Mouse (Mus musculus) forebrain, embryonic 13.5 days (tissue): ENCODE measurements around the gene Golga4. TPM values are rescaled to one million over a fixed set of nuclear protein-coding genes. Genes with fewer than 3 reads are reported as not detected.

ENCODE experiments used
- ATAC-seq: fragments of 200-750 bp; cut with Nextera tagmentation; 2 replicates; pipeline ENCODE4 v1.8.0; 2017
- H3K27ac ChIP-seq: fragments of 300-500 bp; sonication (generic); 2 replicates; pipeline ENCODE4 v1.5.1; 2015; ENCODE audit warnings: inconsistent platforms, mild to moderate bottlenecking, moderate library complexity
- H3K27me3 ChIP-seq: fragments of 300-500 bp; sonication (generic); 2 replicates; pipeline ENCODE4 v1.6.1; 2015; ENCODE audit warnings: mild to moderate bottlenecking, inconsistent platforms
- H3K36me3 ChIP-seq: fragments of 300-500 bp; sonication (generic); 2 replicates; pipeline ENCODE4 v1.6.1; 2015; ENCODE audit warnings: mild to moderate bottlenecking, inconsistent platforms; ENCODE audit not compliant: poor library complexity, severe bottlenecking
- H3K4me1 ChIP-seq: fragments of 300-500 bp; sonication (generic); 2 replicates; pipeline ENCODE4 v1.6.1; 2015; ENCODE audit warnings: inconsistent platforms
- H3K4me2 ChIP-seq: fragments of 300-500 bp; sonication (generic); 2 replicates; pipeline ENCODE4 v1.6.1; 2015; ENCODE audit warnings: inconsistent platforms, mild to moderate bottlenecking, moderate library complexity
- H3K4me3 ChIP-seq: fragments of 300-500 bp; sonication (generic); 2 replicates; pipeline ENCODE4 v1.5.1; 2015; ENCODE audit warnings: mild to moderate bottlenecking, inconsistent platforms
- H3K9ac ChIP-seq: fragments of 300-500 bp; sonication (generic); 2 replicates; pipeline ENCODE4 v1.6.1; 2015; ENCODE audit warnings: mild to moderate bottlenecking, inconsistent platforms
- H3K9me3 ChIP-seq: fragments of 300-500 bp; sonication (generic); replicated peaks from 2 replicates; pipeline ENCODE4 v1.6.1; 2016; ENCODE audit warnings: inconsistent platforms
- WGBS: fragments of 180-500 bp; shearing (Covaris S2); methylation state at CpG from one replicate; pipeline ENCODE4 v1.1.7; 2015; 5-methylcytosine and 5-hydroxymethylcytosine counted together
- polyA plus RNA-seq: library from polyadenylated mRNA; unstranded; fragments of >200 nt; fragmentation: Nextera tagmentation; extraction: Ambion mirVana; gene quantifications from 2 replicates; pipeline ENCODE4 v1.2.1, GENCODE M21; 2015

Gene Golga4
- polyA plus RNA-seq, result 54.3 and 56.1 TPM in 2 replicates

DNA sequence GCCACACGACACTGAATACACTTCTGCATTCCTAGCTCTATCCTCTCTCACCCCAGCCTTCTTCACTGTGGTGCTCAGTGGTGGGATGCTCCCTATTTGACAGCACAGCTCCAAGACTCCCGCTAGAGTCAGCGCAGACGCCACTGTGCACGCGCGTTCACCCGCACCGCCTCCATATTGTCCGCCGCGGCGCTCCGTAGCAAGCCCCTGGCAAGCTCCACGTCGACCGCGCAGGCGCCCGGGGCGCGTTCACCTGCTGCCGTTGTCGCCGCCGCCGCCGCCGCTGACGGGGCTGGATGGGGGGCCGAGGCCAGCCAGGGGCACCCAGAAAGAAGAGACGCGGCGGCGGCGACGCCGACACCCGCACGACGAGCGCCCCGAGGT lies at the start of gene Golga4:
TSS of gene Golga4 (plus strand) at position 248 of the 384 bp plus-strand sequence.
- peak within 1 kb of the TSS; percentile 66 for H3K27ac ChIP-seq
- WGBS, result under 1% methylated on average over 42 of the region's 43 CpGs

DNA sequence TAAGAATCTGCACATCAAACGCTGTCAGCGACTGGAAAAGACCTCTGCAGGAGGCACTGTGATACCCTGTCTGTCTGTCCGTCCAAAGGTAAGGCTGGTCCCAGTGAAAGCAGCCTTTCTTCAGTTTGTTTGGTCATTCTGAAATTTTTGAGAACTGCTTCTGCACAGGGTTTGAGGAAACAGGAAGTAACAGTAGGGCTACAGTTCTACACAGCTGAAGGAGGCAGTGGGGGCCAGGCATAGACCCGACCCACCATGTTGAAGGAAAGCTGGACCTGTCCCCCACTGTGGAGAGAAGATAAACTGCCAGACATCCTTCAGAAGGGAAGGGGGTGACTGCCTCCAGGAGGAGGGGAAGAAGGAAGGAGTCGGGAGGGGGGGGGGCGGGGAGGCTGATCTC lies 49.7 kb upstream of the Golga4 start:
- Histone ChIP-seq H3K27me3 (no peaks in the 10 kb centered on the region), H3K9me3 (no peaks in the 10 kb centered on the region), H3K4me3 (no peak overlapping the region), H3K36me3 (no peaks in the 10 kb centered on the region), H3K27ac (no peak overlapping the region), H3K9ac (no peak overlapping the region), H3K4me1 (peaks cover 5% of the 10 kb centered on the region; the same call in 1 of the 2 replicates), H3K4me2 (no peak overlapping the region)
- 54% methylated on average over 6 of the region's 6 CpGs for WGBS
- ATAC-seq, result no peak

More for the DNA sequence above, at the start of gene Golga4:
- Histone ChIP-seq H3K27me3 (no peaks in the 10 kb centered on the region), H3K9me3 (no peaks in the 10 kb centered on the region), H3K4me2 (peak within 1 kb of the TSS; percentile 83), H3K4me3 (peak within 1 kb of the TSS; percentile 88), H3K4me1 (peaks cover 34% of the 10 kb centered on the region), H3K36me3 (peaks cover 5% of the 10 kb centered on the region; the same call in 1 of the 2 replicates), H3K9ac (peak within 1 kb of the TSS; percentile 95)
- ATAC-seq, result peak; percentile 97

DNA sequence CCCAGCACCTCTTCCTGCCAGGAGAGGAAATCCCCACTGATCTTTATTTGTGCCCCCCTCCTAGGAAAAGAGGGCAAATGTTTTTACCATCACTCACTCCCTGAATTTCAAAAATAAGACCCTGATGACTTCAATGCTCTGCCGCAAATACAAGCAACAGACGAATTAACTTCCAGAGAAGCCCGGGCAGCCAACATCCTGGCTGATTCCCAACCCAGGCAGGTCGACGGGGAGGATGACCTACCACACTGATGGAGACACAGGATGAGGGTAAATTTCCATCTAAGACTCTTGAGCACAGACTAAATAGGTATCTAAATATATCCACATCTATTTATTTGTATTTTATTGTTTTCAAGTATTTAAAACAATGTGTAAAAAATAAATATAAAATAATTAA lies 48.0 kb upstream of the Golga4 start:
- Histone ChIP-seq H3K27ac (no peak overlapping the region), H3K9me3 (no peaks in the 10 kb centered on the region), H3K9ac (no peak overlapping the region), H3K36me3 (no peaks in the 10 kb centered on the region), H3K4me3 (no peak overlapping the region), H3K27me3 (no peaks in the 10 kb centered on the region), H3K4me1 (peaks cover 5% of the 10 kb centered on the region; the same call in 1 of the 2 replicates), H3K4me2 (no peak overlapping the region)
- ATAC-seq, result no peak
- 38% methylated on average over 5 of the region's 5 CpGs for WGBS

DNA sequence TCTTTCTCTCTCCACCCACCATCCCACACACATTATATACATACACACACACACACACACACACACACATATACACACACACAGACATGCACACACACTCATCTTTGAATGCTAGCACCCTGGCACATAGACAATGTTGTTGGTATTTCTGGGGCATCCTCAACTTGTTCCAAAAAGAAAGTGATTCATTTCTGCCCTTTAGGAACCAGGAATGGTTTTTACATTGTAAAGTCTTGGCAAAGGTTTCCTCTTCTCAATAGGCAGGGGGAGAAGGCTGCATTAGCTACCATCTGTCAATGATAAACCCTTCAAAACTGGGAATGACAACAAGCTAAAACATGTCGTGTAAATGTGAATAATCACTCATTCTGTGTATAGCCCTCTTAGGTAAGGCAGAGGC lies 42.0 kb upstream of the Golga4 start:
- Histone ChIP-seq H3K4me3 (no peak overlapping the region), H3K36me3 (no peaks in the 10 kb centered on the region), H3K9ac (no peak overlapping the region), H3K4me2 (no peak overlapping the region), H3K27ac (no peak overlapping the region), H3K4me1 (peaks cover 9% of the 10 kb centered on the region), H3K27me3 (peaks cover 31% of the 10 kb centered on the region), H3K9me3 (no peaks in the 10 kb centered on the region)
- ATAC-seq, result no peak
- WGBS, result 51% methylated on average over 1 of the region's 1 CpGs

DNA sequence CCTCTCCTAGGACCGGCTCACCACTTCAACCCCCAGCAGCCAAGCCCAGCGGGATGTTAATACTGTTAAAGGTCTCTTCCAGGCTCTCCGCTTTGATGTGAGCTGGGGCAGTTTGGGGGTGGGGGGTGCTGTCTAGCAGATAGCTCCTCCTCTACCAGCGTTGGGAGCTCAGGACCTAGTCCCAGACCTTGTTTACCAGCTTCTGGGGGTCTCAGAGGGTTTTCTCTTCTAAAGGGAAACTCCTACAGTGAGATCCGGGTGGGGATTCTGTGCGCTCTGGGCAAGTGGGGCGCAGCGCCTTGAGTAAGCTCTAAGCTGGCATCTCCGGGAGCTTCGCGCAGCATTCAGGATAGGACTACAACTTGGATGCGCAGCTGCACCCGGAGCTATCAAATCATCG lies 37.8 kb upstream of the Golga4 start:
- no peak for ATAC-seq

DNA sequence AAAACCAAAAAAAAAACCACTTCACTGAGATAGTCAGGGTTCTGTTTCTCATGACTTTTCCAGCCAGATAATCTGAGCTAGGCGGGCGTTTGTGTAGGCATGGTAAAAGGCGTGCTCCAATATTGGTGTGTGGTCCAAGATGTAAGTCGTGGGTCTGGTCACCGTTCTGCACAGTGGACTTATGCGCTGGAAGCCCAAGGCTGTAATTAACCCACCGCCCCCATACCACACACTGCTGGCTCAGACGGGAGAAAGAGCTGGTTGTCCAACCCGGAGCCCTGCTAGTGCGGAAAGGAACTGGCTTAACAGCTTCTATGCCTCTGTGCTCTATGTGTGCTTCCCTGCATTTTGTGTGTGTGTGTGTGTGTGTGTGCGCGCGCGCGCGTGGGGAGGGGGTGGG lies 36.8 kb upstream of the Golga4 start:
- Histone ChIP-seq H3K36me3 (no peaks in the 10 kb centered on the region), H3K4me3 (no peak overlapping the region), H3K27me3 (peaks cover 73% of the 10 kb centered on the region), H3K27ac (no peak overlapping the region), H3K4me1 (peaks cover 14% of the 10 kb centered on the region), H3K4me2 (peak overlapping the region; percentile 18), H3K9ac (no peak overlapping the region), H3K9me3 (no peaks in the 10 kb centered on the region)
- ATAC-seq, result no peak
- WGBS, result 13% methylated on average over 16 of the region's 16 CpGs

More for the DNA sequence above, 37.8 kb upstream of the Golga4 start:
- Histone ChIP-seq H3K9me3 (no peaks in the 10 kb centered on the region), H3K4me3 (no peak overlapping the region), H3K36me3 (no peaks in the 10 kb centered on the region), H3K4me2 (peak overlapping the region; percentile 28), H3K27me3 (peaks cover 72% of the 10 kb centered on the region), H3K4me1 (peaks cover 14% of the 10 kb centered on the region), H3K27ac (no peak overlapping the region), H3K9ac (no peak overlapping the region)
- 3% methylated on average over 14 of the region's 14 CpGs for WGBS

DNA sequence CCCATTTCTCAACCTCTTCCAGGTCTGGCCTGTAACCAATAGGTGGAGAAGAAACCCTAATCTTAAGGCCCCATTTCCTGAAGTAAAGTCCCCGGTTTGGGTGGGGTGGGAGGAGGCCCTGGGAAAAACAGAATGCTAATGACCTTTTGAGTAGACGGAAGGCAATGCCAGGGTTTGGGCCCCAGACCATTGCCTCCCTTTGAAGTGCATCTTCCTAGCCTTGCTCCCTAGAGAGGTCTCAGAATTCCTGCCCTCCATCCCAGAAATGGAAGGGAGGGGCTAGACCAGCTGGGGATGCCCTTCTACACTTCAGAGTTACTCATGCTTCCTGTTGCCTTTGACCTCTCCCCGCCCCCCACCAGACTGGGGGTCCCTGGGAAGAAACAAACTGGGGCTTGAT lies 34.8 kb upstream of the Golga4 start:
- no peak overlapping the region for H3K27ac ChIP-seq
- peaks cover 85% of the 10 kb centered on the region for H3K27me3 ChIP-seq
- peaks cover 23% of the 10 kb centered on the region for H3K4me1 ChIP-seq
- WGBS, result 26% methylated on average over 3 of the region's 3 CpGs
- H3K4me3 ChIP-seq, result no peak overlapping the region
- no peaks in the 10 kb centered on the region for H3K9me3 ChIP-seq
- no peak for ATAC-seq
- H3K36me3 ChIP-seq, result no peaks in the 10 kb centered on the region
- no peak overlapping the region for H3K4me2 ChIP-seq
- H3K9ac ChIP-seq, result no peak overlapping the region

DNA sequence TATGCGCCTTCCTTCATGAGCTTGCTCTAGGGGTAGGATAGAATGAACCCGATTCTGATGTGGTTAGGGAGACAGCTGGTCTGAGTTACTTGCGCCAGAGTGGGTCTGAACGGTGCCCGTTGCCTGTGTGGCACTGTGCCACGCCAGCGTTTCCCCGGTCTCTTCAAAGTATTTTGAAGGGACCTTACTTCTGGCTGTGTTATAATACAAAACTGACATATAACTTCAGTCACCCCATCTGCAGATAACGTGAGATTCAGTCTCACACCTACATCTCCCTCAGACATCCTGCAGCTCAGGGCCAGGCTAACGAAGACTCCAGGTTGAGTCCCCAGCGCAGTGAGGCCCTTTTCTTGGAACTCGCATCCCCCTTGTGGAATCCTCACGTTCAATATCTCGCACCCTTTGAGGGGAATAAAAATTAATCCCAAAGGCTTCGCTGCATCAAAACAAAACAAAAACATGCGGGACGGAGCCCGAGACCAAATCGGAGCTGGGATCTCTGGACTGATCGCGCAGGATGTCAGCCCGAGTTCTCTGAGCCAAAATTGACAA lies 29.8 kb upstream of the Golga4 start:
- H3K4me1 ChIP-seq, result peaks cover 41% of the 10 kb centered on the region
- under 1% methylated on average over 22 of the region's 22 CpGs for WGBS
- no peaks in the 10 kb centered on the region for H3K36me3 ChIP-seq
- H3K27me3 ChIP-seq, result peaks cover 83% of the 10 kb centered on the region
- H3K4me3 ChIP-seq, result peak overlapping the region; percentile 56
- peak overlapping the region; percentile 82 for H3K27ac ChIP-seq
- peak overlapping the region; percentile 68 for H3K4me2 ChIP-seq
- peak; percentile 69 for ATAC-seq
- H3K9ac ChIP-seq, result peak overlapping the region; percentile 57
- no peaks in the 10 kb centered on the region for H3K9me3 ChIP-seq

DNA sequence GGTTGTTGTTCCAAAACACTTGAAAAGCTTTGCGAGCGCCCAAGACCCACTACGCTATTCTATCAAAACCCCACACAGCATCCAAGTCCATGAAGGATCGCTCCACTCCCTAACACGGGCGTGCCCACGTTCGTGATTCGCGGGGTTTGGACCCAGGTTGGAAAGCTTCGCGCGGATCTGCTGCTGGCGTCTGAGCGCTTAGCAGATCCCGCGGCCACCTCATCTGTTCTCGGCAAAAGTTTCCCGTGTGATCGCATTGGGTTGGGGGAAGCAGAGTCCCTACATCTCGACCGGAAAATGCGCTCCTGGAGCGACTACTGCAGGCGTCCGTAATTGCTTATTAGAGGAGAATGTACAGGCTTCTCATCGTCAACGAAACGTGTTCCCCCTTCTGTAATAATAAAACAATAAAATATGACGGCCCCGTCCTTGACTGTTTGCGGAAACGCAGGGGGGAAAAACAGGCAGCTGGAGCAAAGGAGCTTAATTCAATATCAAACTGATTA lies 29.2 kb upstream of the Golga4 start:
- H3K4me1 ChIP-seq, result peaks cover 41% of the 10 kb centered on the region
- no peaks in the 10 kb centered on the region for H3K36me3 ChIP-seq
- no peaks in the 10 kb centered on the region for H3K9me3 ChIP-seq
- H3K4me2 ChIP-seq, result peak overlapping the region; percentile 68
- peak overlapping the region; percentile 82 for H3K27ac ChIP-seq
- ATAC-seq, result peak; percentile 49
- H3K9ac ChIP-seq, result peak overlapping the region; percentile 57
- H3K27me3 ChIP-seq, result peaks cover 83% of the 10 kb centered on the region
- under 1% methylated on average over 33 of the region's 33 CpGs for WGBS
- peak overlapping the region; percentile 56 for H3K4me3 ChIP-seq

DNA sequence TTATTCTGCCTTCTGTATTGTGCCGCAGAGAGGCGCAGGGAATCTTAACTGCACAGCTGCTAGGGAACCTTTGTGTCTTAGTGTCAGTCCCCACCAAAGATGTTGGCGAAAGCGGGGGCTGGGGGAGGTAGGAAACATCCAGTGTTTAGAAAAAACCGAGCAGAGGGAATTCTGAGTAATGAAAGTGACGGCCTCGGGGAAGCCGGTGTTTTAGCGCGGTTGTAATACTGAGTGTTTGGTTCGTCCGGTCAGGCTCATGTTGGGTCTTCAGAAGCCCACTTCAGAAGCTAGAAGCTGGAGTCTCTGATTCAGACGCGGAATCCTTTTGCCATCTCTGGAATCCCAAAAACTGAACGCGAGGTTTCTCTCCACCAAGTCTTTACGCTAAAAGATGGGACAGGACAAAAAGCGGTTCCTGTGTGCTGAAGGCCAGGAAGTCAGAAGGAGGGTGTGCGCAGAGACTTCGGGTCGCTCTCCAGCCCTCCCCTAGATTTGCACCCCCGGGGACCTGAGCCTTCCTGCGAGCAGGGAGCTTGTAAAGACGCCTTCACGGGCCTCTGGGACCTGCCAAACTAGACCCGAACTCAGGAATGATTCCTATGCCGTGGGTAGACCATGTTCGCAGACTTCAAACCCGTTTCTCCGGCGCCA lies 28.7 kb upstream of the Golga4 start:
- Histone ChIP-seq H3K27me3 (peaks cover 83% of the 10 kb centered on the region), H3K9me3 (no peaks in the 10 kb centered on the region), H3K4me1 (peaks cover 41% of the 10 kb centered on the region), H3K9ac (peak overlapping the region; percentile 57), H3K27ac (peak overlapping the region; percentile 82), H3K4me2 (peak overlapping the region; percentile 68), H3K4me3 (peak overlapping the region; percentile 56), H3K36me3 (no peaks in the 10 kb centered on the region)
- peak; percentile 44; the same call in 1 of the 2 replicates for ATAC-seq
- under 1% methylated on average over 31 of the region's 31 CpGs for WGBS

DNA sequence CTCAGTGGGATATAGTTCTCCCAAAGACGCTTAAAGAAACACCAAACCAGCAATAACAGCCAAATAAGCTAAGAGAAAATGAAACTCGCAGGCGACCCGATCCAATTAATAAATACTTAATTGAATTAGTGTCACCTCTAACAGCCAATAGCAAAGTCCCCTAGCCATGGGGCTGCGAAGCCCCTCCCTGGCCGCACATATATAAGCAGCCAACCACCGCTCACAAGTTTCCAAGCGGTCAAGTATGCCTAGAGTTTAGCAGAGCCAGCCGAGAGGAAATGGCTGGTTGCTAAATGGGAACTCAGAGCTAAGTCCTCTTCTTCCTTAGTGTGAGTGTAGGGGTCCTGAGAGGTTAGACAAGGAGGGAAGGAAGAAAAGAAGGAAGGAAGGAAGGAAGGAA lies 28.1 kb upstream of the Golga4 start, which contains the start of gene Eomes:
TSS of gene Eomes (plus strand) at position 252 of the 400 bp plus-strand sequence.
- peak within 1 kb of the TSS; percentile 82 for H3K27ac ChIP-seq
- H3K27me3 ChIP-seq, result peaks cover 83% of the 10 kb centered on the region
- peak within 1 kb of the TSS; percentile 56 for H3K4me3 ChIP-seq
- H3K9me3 ChIP-seq, result no peaks in the 10 kb centered on the region
- no peaks in the 10 kb centered on the region for H3K36me3 ChIP-seq
- peak; percentile 50; the same call in 1 of the 2 replicates for ATAC-seq
- H3K4me1 ChIP-seq, result peaks cover 41% of the 10 kb centered on the region
- peak within 1 kb of the TSS; percentile 68 for H3K4me2 ChIP-seq
- WGBS, result 2% methylated on average over 9 of the region's 9 CpGs
- H3K9ac ChIP-seq, result peak within 1 kb of the TSS; percentile 73

DNA sequence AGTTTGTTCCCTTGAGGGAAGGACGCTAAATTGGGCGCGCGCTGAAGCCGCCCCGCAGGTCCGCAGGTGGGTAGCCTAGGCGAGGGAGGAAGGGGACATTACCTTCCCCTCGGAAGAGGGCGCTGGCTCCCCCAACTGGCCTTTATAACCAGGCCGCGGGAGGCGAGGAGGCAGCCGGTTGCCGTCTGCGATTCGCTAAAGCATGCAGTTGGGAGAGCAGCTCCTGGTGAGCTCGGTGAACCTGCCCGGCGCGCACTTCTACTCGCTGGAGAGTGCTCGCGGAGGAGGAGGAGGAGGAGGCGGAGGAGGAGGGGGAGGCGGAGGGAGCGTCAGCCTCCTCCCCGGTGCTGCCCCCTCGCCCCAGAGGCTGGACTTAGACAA lies 27.6 kb upstream of the Golga4 start:
- Histone ChIP-seq H3K4me3 (peak overlapping the region; percentile 56), H3K9ac (peak overlapping the region; percentile 73), H3K27me3 (peaks cover 85% of the 10 kb centered on the region), H3K9me3 (no peaks in the 10 kb centered on the region), H3K36me3 (no peaks in the 10 kb centered on the region), H3K4me2 (peak overlapping the region; percentile 68), H3K27ac (peak overlapping the region; percentile 74), H3K4me1 (peaks cover 41% of the 10 kb centered on the region)
- WGBS, result 0% methylated on average over 18 of the region's 29 CpGs
- ATAC-seq, result peak; percentile 25
